Comparison of ENCODE assay signal across 12 mouse cellular contexts in genomic region chr2:5519221-5519669, GRCm38 (mm10).
DNase-seq lines count a peak whose midpoint lies in the region; ATAC-seq and TF ChIP-seq lines count a peak whose summit lies in the region.
"Had no signal": no experiment of that assay in that cellular context is flagged by ENCODE, and none has a peak within 500 bp of the region (broad histone marks: within the 10 kb centered on the region; RNA-seq: fewer than 3 reads in every experiment).

No protein-coding gene starts in this region.

- H3K27ac ChIP-seq in lung, postnatal 0 days (ENCODE audit: low read length): no peak overlapping the region
- H3K27ac ChIP-seq: embryonic facial prominence, embryonic 15.5 days; hindbrain, embryonic 15.5 days; limb, embryonic 13.5 days; neural tube, embryonic 13.5 days had no signal

- DNase-seq in adrenal gland, postnatal 10 days: peak; percentile 3
- DNase-seq in adrenal gland, postnatal 36 days: no peak
- DNase-seq in layer of hippocampus, adult 18-20 months (ENCODE audit: low spot score in 2 of 2): peak; percentile 6 to 39
- no peak for DNase-seq in layer of hippocampus, postnatal 25 days (ENCODE audit: extremely low spot score in 1 of 2, low spot score in 1 of 2)
- DNase-seq in cerebellum, postnatal 25 days: peak; percentile 15 to 45
- DNase-seq in lung, postnatal 0 days (ENCODE audit: low spot score): peak; percentile 73
- DNase-seq in T-cell, adult 2 months (ENCODE audit: low spot score): no peak

- no peaks in the 10 kb centered on the region for H3K36me3 ChIP-seq in lung, postnatal 0 days (ENCODE audit: insufficient read depth, low read length)
- H3K36me3 ChIP-seq: embryonic facial prominence, embryonic 15.5 days; hindbrain, embryonic 15.5 days; limb, embryonic 13.5 days; neural tube, embryonic 13.5 days had no signal

- ATAC-seq in lung, postnatal 0 days: peak; percentile 80
- ATAC-seq in megakaryocyte, adult 5-6 weeks (ENCODE audit: poor library complexity, severe bottlenecking): no peak

- no peak overlapping the region for H3K9ac ChIP-seq in lung, postnatal 0 days (replicated peaks; ENCODE audit: low read depth)
- H3K9ac ChIP-seq: embryonic facial prominence, embryonic 15.5 days; hindbrain, embryonic 15.5 days; limb, embryonic 13.5 days; neural tube, embryonic 13.5 days had no signal

- TF ChIP-seq CTCF in lung, postnatal 0 days (IDR thresholded peaks at IDR 0.05): no peak

- 40% methylated on average over 8 of the region's 8 CpGs for WGBS in lung, postnatal 0 days

- TF ChIP-seq EP300 in lung, postnatal 0 days (IDR thresholded peaks at IDR 0.05): no peak

- H3K4me1 ChIP-seq in lung, postnatal 0 days (ENCODE audit: insufficient read depth, low read depth, low read length): no peaks in the 10 kb centered on the region
- H3K4me1 ChIP-seq: embryonic facial prominence, embryonic 15.5 days; hindbrain, embryonic 15.5 days; limb, embryonic 13.5 days; neural tube, embryonic 13.5 days had no signal

- no peak overlapping the region for H3K4me2 ChIP-seq in lung, postnatal 0 days (replicated peaks; ENCODE audit: low read depth, low read length)
- H3K4me2 ChIP-seq: embryonic facial prominence, embryonic 15.5 days; hindbrain, embryonic 15.5 days; limb, embryonic 13.5 days; neural tube, embryonic 13.5 days had no signal

- no peak overlapping the region for H3K4me3 ChIP-seq in lung, postnatal 0 days (ENCODE audit: low read depth, low read length)
- H3K4me3 ChIP-seq: embryonic facial prominence, embryonic 15.5 days; hindbrain, embryonic 15.5 days; limb, embryonic 13.5 days; neural tube, embryonic 13.5 days had no signal

- H3K9me3 ChIP-seq in lung, postnatal 0 days (ENCODE audit: low read length): no peaks in the 10 kb centered on the region
- H3K9me3 ChIP-seq: embryonic facial prominence, embryonic 15.5 days; hindbrain, embryonic 15.5 days; neural tube, embryonic 13.5 days had no signal

- no peaks in the 10 kb centered on the region for H3K27me3 ChIP-seq in lung, postnatal 0 days (replicated peaks; ENCODE audit: insufficient read depth, low read length)
- H3K27me3 ChIP-seq: embryonic facial prominence, embryonic 15.5 days; hindbrain, embryonic 15.5 days; limb, embryonic 13.5 days; neural tube, embryonic 13.5 days had no signal

Comparison
In these comparisons a context has a peak if more than half of its experiments do, and no peak if none do; other contexts are left out.
1. DNase-seq: peak in adrenal gland, postnatal 10 days (single experiment), layer of hippocampus, adult 18-20 months (2 of 2), cerebellum, postnatal 25 days (2 of 2) and lung, postnatal 0 days (single experiment); none in adrenal gland, postnatal 36 days (0 of 2), layer of hippocampus, postnatal 25 days (0 of 2) and T-cell, adult 2 months (single experiment).